Mouse (Mus musculus) R1 (cell line): ENCODE results near the gene Vmn1r8.
"Not testable (repeated sequence)": the region's sequence is repeated elsewhere in the genome, so short reads cannot be mapped to it uniquely, and the experiment has no call there.

Experiments used
- DNase-seq: peaks from one replicate; pipeline ENCODE4 v3.0.0-alpha.2; 2018; ENCODE audit warnings: low read depth, low spot score

The Vmn1r8 gene

DNA sequence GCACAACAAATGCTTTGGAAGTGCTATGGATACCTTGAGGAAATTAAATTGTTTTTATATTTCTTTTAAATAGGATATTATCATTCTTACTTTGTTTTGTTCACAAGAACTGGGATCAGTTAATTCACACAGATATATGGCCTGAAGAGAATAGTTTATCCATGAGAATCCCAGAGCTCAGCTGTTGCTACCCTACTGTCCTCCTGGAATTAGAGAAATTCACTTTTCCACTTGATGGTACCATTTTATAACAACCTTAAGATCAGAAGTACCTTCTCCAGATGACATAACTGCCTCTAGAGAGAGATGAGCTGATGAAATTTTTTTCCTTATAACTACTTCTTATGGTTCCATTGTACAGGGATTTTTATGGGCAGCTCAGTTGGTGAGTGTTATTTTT lies at the start of gene Vmn1r8:
Gene Vmn1r8 (plus strand): TSS at position 301 of the 400 bp plus-strand sequence.
- no peak for DNase-seq

DNA sequence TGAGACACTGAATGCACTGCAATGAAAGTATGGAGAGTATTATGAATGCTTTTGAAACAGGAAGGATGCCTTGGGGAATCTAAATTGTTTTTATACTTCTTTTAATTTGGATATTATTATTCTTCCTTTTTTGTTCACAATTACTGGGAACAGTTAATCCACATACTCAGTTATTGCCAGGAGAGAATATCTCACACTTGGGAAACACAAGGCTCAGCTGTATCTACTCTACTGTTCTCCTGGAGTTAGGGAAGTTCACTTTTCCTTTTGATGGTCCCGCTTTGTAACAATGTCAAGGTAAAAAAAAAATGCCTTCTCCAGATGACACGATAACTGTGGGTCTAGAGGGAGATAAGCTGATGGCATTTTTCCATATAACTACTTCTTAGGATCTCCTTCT lies 35.1 kb upstream of the Vmn1r8 start, which contains the start of gene Vmn1r6:
Gene Vmn1r6 (plus strand): TSS at position 301 of the 400 bp plus-strand sequence.
- no peak for DNase-seq

DNA sequence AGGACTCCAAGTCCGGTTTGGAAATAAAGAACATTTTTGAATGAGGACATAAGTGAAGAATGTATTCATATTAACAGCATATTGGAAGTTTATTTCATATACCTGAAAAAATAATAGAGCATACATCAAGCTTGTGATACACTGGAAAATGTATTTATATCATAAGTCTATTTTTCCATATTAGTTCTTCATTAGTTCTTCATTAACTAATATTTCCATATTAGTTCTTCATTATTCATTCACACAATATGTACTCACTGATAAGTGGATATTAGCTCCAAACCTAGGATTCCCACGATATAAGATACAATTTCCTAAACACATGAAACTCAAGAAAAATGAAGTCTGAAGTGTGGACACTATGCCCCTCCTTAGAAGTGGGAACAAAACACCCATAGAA lies 6.9 kb upstream of the Vmn1r8 start, which contains the start of gene Vmn1r7:
Gene Vmn1r7 (minus strand): TSS at position 101 of the 400 bp plus-strand sequence.
- DNase-seq = not testable (repeated sequence)

DNA sequence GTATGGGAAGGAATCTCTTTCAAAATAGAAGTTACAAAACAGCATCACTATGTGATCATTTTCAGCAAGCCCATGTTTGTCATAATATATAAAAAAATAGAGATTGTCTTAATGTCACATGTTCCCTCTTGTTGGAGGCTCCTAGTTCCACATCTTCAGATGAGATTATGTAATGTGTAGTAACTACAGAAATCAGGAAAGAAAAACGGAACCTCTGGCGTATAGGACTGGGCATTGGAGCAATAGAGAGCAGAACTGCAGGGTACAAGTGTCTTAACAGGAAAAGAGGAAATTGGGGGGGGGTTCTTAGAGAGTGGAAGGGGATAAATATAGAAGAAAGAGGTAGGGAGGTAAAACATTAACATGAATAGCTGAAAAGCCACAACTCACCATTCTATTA lies 2.6 kb downstream of the Vmn1r8 start:
- DNase-seq = no peak

DNA sequence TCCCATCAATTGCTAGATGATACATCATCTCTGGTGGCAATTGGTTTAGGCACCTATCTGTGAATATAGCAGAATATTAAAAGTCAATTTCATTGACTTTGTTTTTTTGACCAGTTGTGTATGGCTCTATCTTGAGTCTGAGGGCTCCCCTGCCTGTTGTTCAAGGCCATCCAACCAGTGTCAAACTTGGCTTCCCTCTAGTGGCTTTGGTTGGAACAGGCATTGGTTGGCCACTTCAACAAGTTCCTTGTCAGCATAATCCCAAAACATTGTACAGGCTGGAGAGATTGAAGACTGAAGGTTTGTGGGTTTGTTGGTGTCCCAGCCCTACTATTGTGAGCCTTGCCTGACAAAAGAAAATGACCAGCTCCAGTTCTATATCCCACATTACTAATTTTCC lies 31.6 kb downstream of the Vmn1r8 start:
- DNase-seq = peak; percentile 60

DNA sequence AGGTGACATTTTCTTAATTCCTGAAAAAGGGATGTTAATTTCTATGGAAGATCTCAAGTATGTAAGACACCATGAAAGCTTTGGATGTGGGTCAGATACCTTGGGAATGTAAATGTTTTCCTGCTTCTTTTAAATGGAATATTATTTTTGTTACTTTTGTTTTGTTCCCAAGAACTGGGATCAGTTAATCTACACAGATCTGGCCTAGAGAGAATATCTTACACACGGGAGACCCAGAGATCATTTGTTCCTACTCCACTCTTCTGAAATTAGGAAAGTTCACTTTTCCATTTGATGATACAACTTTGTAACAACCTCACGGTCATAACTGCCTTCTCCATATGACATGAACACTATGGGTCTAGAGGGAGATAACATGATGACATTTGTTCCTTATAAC lies 34.4 kb downstream of the Vmn1r8 start, which contains the start of gene Vmn1r9:
Gene Vmn1r9 (plus strand): TSS at position 301 of the 400 bp plus-strand sequence.
- no peak for DNase-seq
